Mouse (Mus musculus): ENCODE measurements around the gene Zdhhc21. TPM values are rescaled to one million over a fixed set of nuclear protein-coding genes. Genes with fewer than 3 reads are reported as not detected.

Gene Zdhhc21
- polyA plus RNA-seq, 1 experiment from 2014 or later = 17.1 TPM

- no peak overlapping the region for H3K9ac ChIP-seq
- no peak overlapping the region for H3K4me2 ChIP-seq
- no peak for ATAC-seq (ENCODE audit: low FRiP score)
- H3K4me1 ChIP-seq (replicated peaks) = no peaks in the 10 kb centered on the region
- H3K9me3 ChIP-seq = no peaks in the 10 kb centered on the region
- H3K36me3 ChIP-seq = no peaks in the 10 kb centered on the region
- H3K4me3 ChIP-seq = no peak overlapping the region
- no peak overlapping the region for H3K27ac ChIP-seq
- 91% methylated on average over 6 of the region's 6 CpGs for WGBS
- H3K27me3 ChIP-seq = no peaks in the 10 kb centered on the region
Measured at GRCm38 (mm10) chr4:82879152-82879551, 19.4 kb upstream of the Zdhhc21 start.

GRCm38 (mm10) chr4:82876656-82877055 is 16.9 kb upstream of the Zdhhc21 start:
- Histone ChIP-seq H3K9me3 (no peaks in the 10 kb centered on the region), H3K4me2 (no peak overlapping the region), H3K27ac (no peak overlapping the region), H3K4me3 (no peak overlapping the region), H3K36me3 (no peaks in the 10 kb centered on the region), H3K9ac (no peak overlapping the region), H3K27me3 (no peaks in the 10 kb centered on the region), H3K4me1 (replicated peaks) (no peaks in the 10 kb centered on the region; the same call in 1 of the 2 replicates)
- 85% methylated on average over 2 of the region's 2 CpGs for WGBS
- ATAC-seq (ENCODE audit: low FRiP score) = no peak

GRCm38 (mm10) chr4:82875532-82875931 is 15.8 kb upstream of the Zdhhc21 start:
- WGBS = 80% methylated on average over 4 of the region's 4 CpGs
- H3K27me3 ChIP-seq = no peaks in the 10 kb centered on the region
- no peak overlapping the region for H3K9ac ChIP-seq
- no peak overlapping the region for H3K4me2 ChIP-seq
- ATAC-seq (ENCODE audit: low FRiP score) = no peak
- no peaks in the 10 kb centered on the region for H3K9me3 ChIP-seq
- H3K27ac ChIP-seq = no peak overlapping the region
- no peak overlapping the region for H3K4me3 ChIP-seq
- H3K36me3 ChIP-seq = no peaks in the 10 kb centered on the region
- no peaks in the 10 kb centered on the region; the same call in 1 of the 2 replicates for H3K4me1 ChIP-seq (replicated peaks)

GRCm38 (mm10) chr4:82874791-82875190 is 15.0 kb upstream of the Zdhhc21 start:
- Histone ChIP-seq H3K27me3 (no peaks in the 10 kb centered on the region), H3K4me2 (no peak overlapping the region), H3K27ac (no peak overlapping the region), H3K9me3 (no peaks in the 10 kb centered on the region), H3K36me3 (no peaks in the 10 kb centered on the region), H3K4me1 (replicated peaks) (no peaks in the 10 kb centered on the region; the same call in 1 of the 2 replicates), H3K9ac (no peak overlapping the region), H3K4me3 (no peak overlapping the region)
- no peak for ATAC-seq (ENCODE audit: low FRiP score)
- WGBS = 77% methylated on average over 4 of the region's 4 CpGs

- no peak overlapping the region for H3K4me2 ChIP-seq
- H3K4me3 ChIP-seq = no peak overlapping the region
- no peak overlapping the region for H3K27ac ChIP-seq
- H3K9ac ChIP-seq = no peak overlapping the region
- ATAC-seq (ENCODE audit: low FRiP score) = no peak
- H3K4me1 ChIP-seq (replicated peaks) = no peaks in the 10 kb centered on the region; the same call in 1 of the 2 replicates
- 79% methylated on average over 4 of the region's 4 CpGs for WGBS
- H3K9me3 ChIP-seq = no peaks in the 10 kb centered on the region
- no peaks in the 10 kb centered on the region for H3K36me3 ChIP-seq
- no peaks in the 10 kb centered on the region for H3K27me3 ChIP-seq
Measured at GRCm38 (mm10) chr4:82872548-82872947, 12.8 kb upstream of the Zdhhc21 start.

- Histone ChIP-seq H3K4me3 (no peak overlapping the region), H3K4me2 (no peak overlapping the region), H3K27me3 (no peaks in the 10 kb centered on the region), H3K4me1 (replicated peaks) (no peaks in the 10 kb centered on the region; the same call in 1 of the 2 replicates), H3K36me3 (no peaks in the 10 kb centered on the region), H3K9ac (no peak overlapping the region), H3K27ac (no peak overlapping the region), H3K9me3 (no peaks in the 10 kb centered on the region)
- WGBS = 21% methylated on average over 6 of the region's 6 CpGs
- ATAC-seq (ENCODE audit: low FRiP score) = no peak
Measured at GRCm38 (mm10) chr4:82872121-82872520, 12.4 kb upstream of the Zdhhc21 start.

- no peak overlapping the region for H3K4me3 ChIP-seq
- no peak overlapping the region for H3K9ac ChIP-seq
- 88% methylated on average over 6 of the region's 6 CpGs for WGBS
- no peak overlapping the region for H3K27ac ChIP-seq
- H3K4me2 ChIP-seq = no peak overlapping the region
- H3K36me3 ChIP-seq = no peaks in the 10 kb centered on the region
- H3K27me3 ChIP-seq = no peaks in the 10 kb centered on the region
- no peaks in the 10 kb centered on the region for H3K9me3 ChIP-seq
- ATAC-seq (ENCODE audit: low FRiP score) = no peak
- no peaks in the 10 kb centered on the region; the same call in 1 of the 2 replicates for H3K4me1 ChIP-seq (replicated peaks)
Measured at GRCm38 (mm10) chr4:82870931-82871330, 11.2 kb upstream of the Zdhhc21 start.

- WGBS = 93% methylated on average over 5 of the region's 5 CpGs
- no peak overlapping the region for H3K4me3 ChIP-seq
Measured at GRCm38 (mm10) chr4:82867731-82868445, 8.1 kb upstream of the Zdhhc21 start.

GRCm38 (mm10) chr4:82867111-82867510 is 7.4 kb upstream of the Zdhhc21 start:
- no peaks in the 10 kb centered on the region for H3K36me3 ChIP-seq
- H3K4me2 ChIP-seq = no peak overlapping the region
- no peak for ATAC-seq (ENCODE audit: low FRiP score)
- H3K27ac ChIP-seq = no peak overlapping the region
- no peaks in the 10 kb centered on the region for H3K9me3 ChIP-seq
- no peaks in the 10 kb centered on the region; the same call in 1 of the 2 replicates for H3K4me1 ChIP-seq (replicated peaks)
- H3K9ac ChIP-seq = no peak overlapping the region
- no peaks in the 10 kb centered on the region for H3K27me3 ChIP-seq
- 72% methylated on average over 4 of the region's 4 CpGs for WGBS
- H3K4me3 ChIP-seq = no peak overlapping the region

More at GRCm38 (mm10) chr4:82867731-82868445, 8.1 kb upstream of the Zdhhc21 start:
- Histone ChIP-seq H3K27ac (no peak overlapping the region), H3K27me3 (no peaks in the 10 kb centered on the region), H3K4me1 (replicated peaks) (no peaks in the 10 kb centered on the region; the same call in 1 of the 2 replicates), H3K9me3 (no peaks in the 10 kb centered on the region), H3K9ac (no peak overlapping the region), H3K36me3 (no peaks in the 10 kb centered on the region), H3K4me2 (no peak overlapping the region)
- no peak for ATAC-seq (ENCODE audit: low FRiP score)

GRCm38 (mm10) chr4:82864974-82865699 is 5.4 kb upstream of the Zdhhc21 start:
- Histone ChIP-seq H3K4me2 (no peak overlapping the region), H3K4me1 (replicated peaks) (no peaks in the 10 kb centered on the region), H3K27ac (no peak overlapping the region), H3K9ac (no peak overlapping the region), H3K27me3 (no peaks in the 10 kb centered on the region), H3K4me3 (no peak overlapping the region), H3K9me3 (no peaks in the 10 kb centered on the region), H3K36me3 (no peaks in the 10 kb centered on the region)
- no peak for ATAC-seq (ENCODE audit: low FRiP score)
- WGBS = 83% methylated on average over 8 of the region's 8 CpGs

GRCm38 (mm10) chr4:82863316-82863715 is 3.6 kb upstream of the Zdhhc21 start:
- Histone ChIP-seq H3K9ac (no peak overlapping the region), H3K4me1 (replicated peaks) (peaks cover 9% of the 10 kb centered on the region), H3K9me3 (no peaks in the 10 kb centered on the region), H3K27ac (no peak overlapping the region), H3K4me3 (no peak overlapping the region), H3K4me2 (no peak overlapping the region), H3K27me3 (no peaks in the 10 kb centered on the region), H3K36me3 (no peaks in the 10 kb centered on the region)
- no peak for ATAC-seq (ENCODE audit: low FRiP score)
- 82% methylated on average over 8 of the region's 8 CpGs for WGBS

GRCm38 (mm10) chr4:82861451-82861850 is 1.7 kb upstream of the Zdhhc21 start:
- 91% methylated on average over 2 of the region's 2 CpGs for WGBS
- H3K27ac ChIP-seq = no peak overlapping the region
- no peak overlapping the region for H3K4me2 ChIP-seq
- no peaks in the 10 kb centered on the region for H3K27me3 ChIP-seq
- H3K4me3 ChIP-seq = no peak overlapping the region
- H3K9ac ChIP-seq = no peak overlapping the region
- no peak for ATAC-seq (ENCODE audit: low FRiP score)
- no peaks in the 10 kb centered on the region for H3K36me3 ChIP-seq
- peaks cover 18% of the 10 kb centered on the region for H3K4me1 ChIP-seq (replicated peaks)
- no peaks in the 10 kb centered on the region for H3K9me3 ChIP-seq

All from hindbrain, embryonic 13.5 days (tissue).